Mouse (Mus musculus) heart, adult 2 months (tissue): Measurements from ENCODE around the gene Gal3st2c. TPM values are rescaled to one million over a fixed set of nuclear protein-coding genes. Genes with fewer than 3 reads are reported as not detected.
"Not testable (repeated sequence)": the region's sequence is repeated elsewhere in the genome, so short reads cannot be mapped to it uniquely, and the experiment has no call there.

Experiments
- DNase-seq, 2 experiments: peaks; one replicate each; pipeline ENCODE4 v3.0.0; 2021
- H3K27ac ChIP-seq: fragments of 200-600 bp; 2 replicates; pipeline ENCODE4 v1.8.1; 2022
- H3K27me3 ChIP-seq: fragments of 200-500 bp; 2 replicates; pipeline ENCODE4 v1.6.1; 2012; ENCODE audit warnings: mild to moderate bottlenecking, low read length, inconsistent platforms, mixed read lengths; ENCODE audit not compliant: control insufficient read depth, insufficient read depth
- H3K36me3 ChIP-seq: fragments of 200-500 bp; 2 replicates; pipeline ENCODE4 v1.6.1; 2012; ENCODE audit warnings: low read length, inconsistent platforms; ENCODE audit not compliant: control insufficient read depth, insufficient read depth
- H3K4me1 ChIP-seq: fragments of 200-500 bp; 2 replicates; pipeline ENCODE4 v1.6.1; 2011; ENCODE audit warnings: low read length; ENCODE audit not compliant: control insufficient read depth, insufficient read depth
- H3K4me3 ChIP-seq: fragments of 200-600 bp; 2 replicates; pipeline ENCODE4 v1.8.1; 2022
- H3K79me2 ChIP-seq: fragments of 200-500 bp; replicated peaks from 2 replicates; pipeline ENCODE4 v1.6.1; 2012; ENCODE audit warnings: mild to moderate bottlenecking, inconsistent platforms, low read length, moderate library complexity, mixed read lengths; ENCODE audit not compliant: control insufficient read depth, insufficient read depth
- H3K9ac ChIP-seq: fragments of 200-500 bp; 2 replicates; pipeline ENCODE4 v1.6.1; 2012; ENCODE audit warnings: low read depth, mild to moderate bottlenecking, control low read depth, inconsistent platforms, low read length, mixed read lengths
- CTCF ChIP-seq: fragments of 200-600 bp; IDR thresholded peaks from 2 replicates; pipeline ENCODE4 v1.8.1; 2022; ENCODE audit warnings: antibody characterized with exemption, mild to moderate bottlenecking, moderate library complexity
- EP300 ChIP-seq: fragments of 200-500 bp; IDR thresholded peaks from 2 replicates; pipeline ENCODE4 v1.6.1; 2011; ENCODE audit warnings: low read depth, low read length, control low read depth; ENCODE audit not compliant: insufficient read depth
- POLR2A ChIP-seq: fragments of 200-500 bp; IDR thresholded peaks from 2 replicates; pipeline ENCODE4 v1.6.1; 2011; ENCODE audit warnings: mild to moderate bottlenecking, low read depth, low read length, control low read depth; ENCODE audit not compliant: insufficient read depth
- WGBS: fragments of 180-500 bp; shearing (Covaris S2); methylation state at CpG from one replicate; pipeline ENCODE4 v1.1.7; 2018; 5-methylcytosine and 5-hydroxymethylcytosine counted together
- intact Hi-C: fragments of 180-260 bp; cut with DNase I; formaldehyde crosslinking; loops from one replicate; pipeline ENCODE4 v1.15.1; 2025
- polyA plus RNA-seq: library from polyadenylated mRNA; depleted of rRNA; stranded (reverse); fragments of >200 nt; gene quantifications from 2 replicates; pipeline ENCODE4 v1.2.3, GENCODE M21; 2012
- total RNA-seq, 2 experiments: library from RNA; stranded (reverse); gene quantifications; 2 replicates each; pipeline ENCODE4 v1.2.3; 2021

Gal3st2c gene
- total and polyA plus RNA-seq, 3 experiments = 0.76 to 1.1 (median 0.80) TPM

- TF ChIP-seq EP300 = no peak
- TF ChIP-seq CTCF = no peak
- no peak for TF ChIP-seq POLR2A
- Histone ChIP-seq H3K27me3 (no peaks in the 10 kb centered on the region), H3K4me3 (no peak overlapping the region), H3K79me2 (no peaks in the 10 kb centered on the region), H3K36me3 (no peaks in the 10 kb centered on the region), H3K27ac (no peak overlapping the region), H3K9ac (no peak overlapping the region), H3K4me1 (no peaks in the 10 kb centered on the region; the same call in 1 of the 2 replicates)
- DNase-seq = peak in 1 of 2 experiments; percentile 1
- 51% methylated on average over 3 of the region's 3 CpGs for WGBS
- intact Hi-C loops = loop anchor here (10.0 kb wide), 1 partner anchor 89 kb away; no protein-coding TSS in a partner anchor
Measured at GRCm38 (mm10) chr1:93986167-93986566, 4.1 kb upstream of the Gal3st2c start.

GRCm38 (mm10) chr1:93988786-93989185 is 1.5 kb upstream of the Gal3st2c start:
- Histone ChIP-seq H3K36me3 (no peaks in the 10 kb centered on the region), H3K4me3 (no peak overlapping the region), H3K27me3 (no peaks in the 10 kb centered on the region), H3K27ac (no peak overlapping the region), H3K79me2 (no peaks in the 10 kb centered on the region), H3K9ac (no peak overlapping the region), H3K4me1 (no peaks in the 10 kb centered on the region; the same call in 1 of the 2 replicates)
- DNase-seq = no peak
- intact Hi-C loops = loop anchor here (10.0 kb wide), 1 partner anchor 86 kb away; no protein-coding TSS in a partner anchor
- TF ChIP-seq EP300 (no peak), CTCF (peak; percentile 26)
- WGBS = 38% methylated on average over 3 of the region's 3 CpGs

GRCm38 (mm10) chr1:93991068-93991467 is 759 bp downstream of the Gal3st2c start:
- H3K4me3 ChIP-seq, H3K79me2 ChIP-seq, H3K27me3 ChIP-seq, H3K27ac ChIP-seq, H3K4me1 ChIP-seq, H3K9ac ChIP-seq, H3K36me3 ChIP-seq, DNase-seq: not testable (repeated sequence)
- intact Hi-C loops = loop anchor here (10.0 kb wide), 1 partner anchor 136 kb away; no protein-coding TSS in a partner anchor
- 67% methylated on average over 2 of the region's 2 CpGs for WGBS

GRCm38 (mm10) chr1:93991491-93991890 is 1.2 kb downstream of the Gal3st2c start:
- not testable (repeated sequence) for H3K27ac ChIP-seq, H3K36me3 ChIP-seq, DNase-seq, H3K4me3 ChIP-seq, H3K79me2 ChIP-seq, H3K4me1 ChIP-seq, H3K9ac ChIP-seq, H3K27me3 ChIP-seq
- intact Hi-C loops = loop anchor here (10.0 kb wide), 1 partner anchor 137 kb away; no protein-coding TSS in a partner anchor
- 75% methylated on average over 3 of the region's 3 CpGs for WGBS

GRCm38 (mm10) chr1:94001023-94001422 is 10.7 kb downstream of the Gal3st2c start:
- Histone ChIP-seq H3K27me3 (no peaks in the 10 kb centered on the region), H3K27ac (no peak overlapping the region), H3K36me3 (no peaks in the 10 kb centered on the region), H3K9ac (no peak overlapping the region), H3K79me2 (no peaks in the 10 kb centered on the region), H3K4me3 (no peak overlapping the region), H3K4me1 (no peaks in the 10 kb centered on the region)
- DNase-seq = no peak
- TF ChIP-seq EP300 (no peak), CTCF (no peak), POLR2A (no peak)
- WGBS = 72% methylated on average over 2 of the region's 2 CpGs
- intact Hi-C loops = no loop called here

- H3K79me2 ChIP-seq, H3K36me3 ChIP-seq, H3K4me3 ChIP-seq, H3K27ac ChIP-seq, H3K9ac ChIP-seq, intact Hi-C loops, H3K4me1 ChIP-seq, H3K27me3 ChIP-seq, DNase-seq: not testable (repeated sequence)
- 54% methylated on average over 2 of the region's 2 CpGs for WGBS
Measured at GRCm38 (mm10) chr1:94005954-94006506, 15.7 kb downstream of the Gal3st2c start.

- H3K27ac ChIP-seq, H3K9ac ChIP-seq, DNase-seq, H3K79me2 ChIP-seq, H3K4me3 ChIP-seq, H3K36me3 ChIP-seq, H3K4me1 ChIP-seq, H3K27me3 ChIP-seq, intact Hi-C loops: not testable (repeated sequence)
- 87% methylated on average over 15 of the region's 19 CpGs for WGBS
Measured at GRCm38 (mm10) chr1:94008826-94009225, 18.5 kb downstream of the Gal3st2c start.
